Mouse (Mus musculus): Measurements from ENCODE around the gene Foxn2.
"Not testable (repeated sequence)": the region's sequence is repeated elsewhere in the genome, so short reads cannot be mapped to it uniquely, and the experiment has no call there.

Foxn2 gene

GRCm38 (mm10) chr17:88442661-88443060 is 2.1 kb downstream of the Foxn2 start:
- DNase-seq, result no peak

GRCm38 (mm10) chr17:88443186-88443585 is 2.7 kb downstream of the Foxn2 start:
- DNase-seq, result no peak

- no peak for DNase-seq
Observed at GRCm38 (mm10) chr17:88458079-88458478, 17.6 kb downstream of the Foxn2 start.

GRCm38 (mm10) chr17:88459516-88459915 is 19.0 kb downstream of the Foxn2 start:
- DNase-seq, result no peak

- no peak for DNase-seq
Observed at GRCm38 (mm10) chr17:88459916-88460901, 19.7 kb downstream of the Foxn2 start.

- no peak for DNase-seq
Observed at GRCm38 (mm10) chr17:88462658-88463057, 22.1 kb downstream of the Foxn2 start.

- DNase-seq, result no peak
Observed at GRCm38 (mm10) chr17:88466591-88466990, 26.1 kb downstream of the Foxn2 start.

- DNase-seq, result no peak
Observed at GRCm38 (mm10) chr17:88467696-88468095, 27.2 kb downstream of the Foxn2 start.

- DNase-seq, result not testable (repeated sequence)
Observed at GRCm38 (mm10) chr17:88468655-88469398, 28.3 kb downstream of the Foxn2 start.

- peak; percentile 23 for DNase-seq
Observed at GRCm38 (mm10) chr17:88473766-88474165, 33.3 kb downstream of the Foxn2 start.

- no peak for DNase-seq
Observed at GRCm38 (mm10) chr17:88477165-88477564, 36.7 kb downstream of the Foxn2 start.

- DNase-seq, result no peak
Observed at GRCm38 (mm10) chr17:88477699-88478098, 37.2 kb downstream of the Foxn2 start.

- no peak for DNase-seq
Observed at GRCm38 (mm10) chr17:88479040-88479439, 38.5 kb downstream of the Foxn2 start.

- no peak for DNase-seq
Observed at GRCm38 (mm10) chr17:88480369-88480768, 39.9 kb downstream of the Foxn2 start.

GRCm38 (mm10) chr17:88481062-88481461 is 40.6 kb downstream of the Foxn2 start:
- no peak for DNase-seq

- no peak for DNase-seq
Observed at GRCm38 (mm10) chr17:88481587-88481986, 41.1 kb downstream of the Foxn2 start.

GRCm38 (mm10) chr17:88484539-88484938 is 44.0 kb downstream of the Foxn2 start:
- DNase-seq, result no peak

- no peak for DNase-seq
Observed at GRCm38 (mm10) chr17:88484951-88485350, 44.4 kb downstream of the Foxn2 start.

- no peak for DNase-seq
Observed at GRCm38 (mm10) chr17:88490546-88490945, 50.0 kb downstream of the Foxn2 start.

- DNase-seq, result no peak
Observed at GRCm38 (mm10) chr17:88491366-88492106, 51.0 kb downstream of the Foxn2 start.

- DNase-seq, result no peak
Observed at GRCm38 (mm10) chr17:88492107-88492460, 51.6 kb downstream of the Foxn2 start.

- no peak for DNase-seq
Observed at GRCm38 (mm10) chr17:88493551-88493950, 53.0 kb downstream of the Foxn2 start.

GRCm38 (mm10) chr17:88494121-88494771 is 53.7 kb downstream of the Foxn2 start:
- peak; percentile 38 for DNase-seq

Data from right cerebral cortex, postnatal 25 days (tissue).